Mouse (Mus musculus) layer of hippocampus, adult 9-11 months (tissue): ENCODE results near the gene Sec14l1.
A peak's percentile ranks its signal among the peaks of the same experiment; 100 is the strongest.

Source experiments
- DNase-seq: peaks from one replicate; pipeline ENCODE4 v3.0.0; 2022

Gene Sec14l1

DNA sequence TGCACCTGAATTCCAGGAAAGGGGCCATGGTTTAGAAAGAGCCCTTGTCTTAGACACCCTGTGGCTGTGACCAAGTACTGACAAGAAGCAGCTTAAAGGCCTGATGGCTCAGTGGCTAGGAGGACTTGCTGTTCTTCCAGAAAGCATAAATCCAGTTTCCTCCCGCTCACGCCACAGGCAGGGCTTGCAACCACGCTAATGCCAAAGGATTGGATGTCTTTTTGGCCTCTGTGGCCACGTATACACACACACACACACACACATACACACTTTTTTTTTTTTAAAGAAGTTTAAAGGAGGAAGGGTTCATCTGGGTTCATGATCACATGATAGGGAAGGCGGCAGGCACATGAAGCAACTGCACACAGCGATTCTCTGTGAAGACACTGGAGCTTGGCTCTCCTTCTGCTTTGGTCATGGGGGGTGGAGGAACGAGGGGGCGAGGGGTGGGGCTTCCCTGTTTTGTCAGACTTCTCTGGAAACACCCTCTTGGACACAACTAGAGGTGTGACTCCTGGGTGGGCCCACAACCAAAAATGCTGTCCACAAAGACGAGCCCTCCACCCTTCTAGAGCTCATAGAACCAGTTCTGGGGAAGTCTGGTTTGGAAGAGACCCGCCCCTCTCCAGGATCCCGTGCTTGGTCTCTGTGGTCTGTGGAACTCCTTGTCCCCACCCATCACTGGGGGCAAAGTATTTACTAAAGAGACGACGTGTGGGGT lies 26.5 kb upstream of the Sec14l1 start:
- DNase-seq, result no peak

DNA sequence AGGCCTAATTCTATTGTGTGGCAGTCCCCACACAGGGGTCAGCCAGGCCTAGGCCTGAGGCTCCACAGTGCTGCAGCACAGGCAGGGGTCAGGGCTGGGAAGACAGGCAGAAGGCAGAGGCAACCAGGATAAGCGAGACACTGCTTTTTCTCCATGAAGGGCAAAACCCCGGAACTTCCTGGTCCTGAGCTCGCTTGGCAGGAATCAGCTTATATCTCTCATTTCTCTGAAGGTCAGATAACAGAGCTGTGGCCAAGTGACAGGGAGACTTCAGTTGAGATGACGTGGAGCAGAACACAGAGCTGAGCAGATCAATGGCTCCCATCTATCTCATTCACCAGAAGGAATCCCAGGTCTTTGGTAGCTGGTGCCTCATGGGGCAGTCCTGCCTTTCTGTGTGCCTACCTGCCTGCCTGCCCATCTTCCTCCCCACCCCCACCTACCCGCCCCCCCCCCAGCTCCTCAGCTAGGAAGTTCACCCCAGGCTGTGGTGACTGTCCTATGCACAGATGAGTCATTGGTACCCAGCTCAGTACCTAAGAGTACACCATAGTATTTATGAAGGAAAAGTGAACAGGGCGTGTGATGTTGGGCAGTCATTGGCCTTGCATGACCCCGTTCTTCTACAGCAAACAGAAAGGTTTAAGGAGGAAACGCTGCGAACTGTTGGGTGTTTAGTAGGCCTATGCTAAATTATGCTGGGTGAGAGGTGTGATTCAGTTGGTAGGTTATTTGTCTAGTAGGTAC lies 25.1 kb upstream of the Sec14l1 start:
- no peak for DNase-seq

DNA sequence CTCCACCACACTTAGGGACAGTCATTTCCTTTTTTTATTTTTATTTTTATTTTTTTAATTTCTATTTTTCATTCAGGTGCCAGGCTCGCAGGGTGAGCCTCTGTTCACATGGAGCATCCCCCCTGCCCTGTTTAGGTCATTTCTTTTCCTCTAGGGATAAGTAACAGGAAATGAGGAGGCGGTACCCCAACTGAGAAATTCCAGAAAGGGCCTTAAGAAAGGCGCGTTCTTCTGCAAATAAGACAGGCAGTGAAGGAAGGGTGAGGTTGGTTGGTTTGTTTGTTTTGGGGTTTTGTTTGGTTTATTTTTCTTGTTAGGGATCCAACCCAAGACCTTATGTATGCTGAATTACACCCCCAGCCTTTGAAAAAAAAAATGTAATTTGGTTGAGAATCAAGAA lies 23.6 kb upstream of the Sec14l1 start:
- no peak for DNase-seq

DNA sequence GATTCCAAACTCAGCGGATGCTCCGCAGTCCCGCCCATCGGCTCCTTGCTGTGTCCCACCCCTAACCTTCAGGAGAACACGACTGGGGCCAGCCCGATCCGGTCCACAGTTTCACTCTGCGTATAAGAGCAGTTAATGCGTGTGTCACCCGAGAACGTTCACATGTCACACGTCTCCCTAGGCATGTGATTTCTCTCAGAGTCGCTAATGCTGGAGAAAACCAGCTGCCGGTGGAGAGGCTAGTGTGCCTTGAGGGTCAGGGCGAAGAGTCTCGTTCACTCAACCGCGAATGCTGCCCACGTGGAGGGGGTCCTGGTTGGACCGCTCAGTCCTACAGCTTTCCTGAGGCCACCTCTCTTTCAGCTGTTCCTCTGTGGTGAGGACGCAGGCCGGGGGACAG lies 23.1 kb upstream of the Sec14l1 start:
- DNase-seq, result no peak

DNA sequence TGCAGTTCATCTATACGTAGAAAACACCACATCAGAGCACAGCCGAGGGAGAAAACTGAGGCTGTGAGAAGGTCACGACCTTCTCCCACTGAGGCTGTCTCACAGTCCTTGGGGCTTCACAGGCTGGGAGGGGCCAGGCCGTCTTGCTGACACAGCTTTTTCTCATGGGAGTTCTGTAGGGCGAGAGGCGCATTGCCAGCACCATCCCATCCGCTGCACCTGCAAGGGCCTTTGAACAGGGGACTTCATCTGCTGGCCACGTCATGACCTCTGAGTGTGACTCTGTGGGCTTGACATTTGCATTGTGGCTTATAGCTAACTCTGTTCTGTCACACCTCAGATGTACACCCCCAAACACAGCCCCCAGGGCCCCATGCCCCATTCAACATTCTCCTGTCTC lies 22.3 kb upstream of the Sec14l1 start:
- DNase-seq, result no peak

DNA sequence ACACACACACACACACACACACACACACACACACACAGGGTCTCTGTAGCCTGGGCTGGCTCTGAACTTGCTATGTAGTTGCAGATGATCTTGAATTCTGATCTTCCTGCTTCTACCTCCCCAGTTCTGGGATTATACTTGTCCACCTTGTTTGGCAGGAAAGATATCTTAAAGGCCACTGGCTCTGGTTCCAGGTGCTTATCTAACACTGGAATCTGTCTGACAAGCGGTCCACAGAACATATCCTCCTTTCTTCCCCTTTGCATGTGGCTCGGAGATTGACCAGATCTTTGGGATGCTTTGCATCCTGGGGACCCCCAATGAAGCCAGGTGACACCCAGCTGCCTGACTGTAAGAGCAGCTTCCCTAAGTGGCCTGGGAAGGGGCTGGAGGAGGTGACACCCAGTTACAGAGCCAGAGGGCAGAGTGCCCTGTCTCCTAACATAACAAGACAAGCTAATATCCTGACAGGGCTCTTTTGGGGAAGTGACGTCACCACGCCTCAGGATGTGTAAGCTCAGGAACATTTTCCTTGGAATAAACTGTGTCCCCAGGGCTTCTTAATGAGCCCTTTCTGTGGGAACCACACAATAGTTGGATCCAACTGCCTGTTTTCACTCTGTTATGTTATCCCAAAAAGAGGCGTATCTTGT lies 20.9 kb upstream of the Sec14l1 start:
- no peak for DNase-seq

DNA sequence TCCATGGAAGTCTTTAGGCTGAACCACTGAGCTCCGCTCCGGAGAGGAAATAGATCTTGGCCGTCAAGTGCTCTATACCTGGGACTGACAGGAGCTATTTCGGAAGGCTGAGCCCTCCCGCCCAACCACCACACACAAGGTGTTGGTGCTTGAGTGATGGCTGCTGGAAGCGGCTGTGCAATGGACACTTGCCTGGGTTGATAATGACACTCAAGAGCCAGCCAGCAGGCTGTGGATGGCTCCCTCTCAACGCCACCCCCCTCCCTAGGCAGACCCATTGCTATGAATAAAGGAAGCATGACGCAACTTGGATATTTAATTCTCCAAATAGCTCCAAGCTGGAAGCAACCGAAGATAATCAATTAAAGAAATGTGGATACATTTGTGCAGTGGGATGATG lies 20.3 kb upstream of the Sec14l1 start:
- DNase-seq, result no peak

DNA sequence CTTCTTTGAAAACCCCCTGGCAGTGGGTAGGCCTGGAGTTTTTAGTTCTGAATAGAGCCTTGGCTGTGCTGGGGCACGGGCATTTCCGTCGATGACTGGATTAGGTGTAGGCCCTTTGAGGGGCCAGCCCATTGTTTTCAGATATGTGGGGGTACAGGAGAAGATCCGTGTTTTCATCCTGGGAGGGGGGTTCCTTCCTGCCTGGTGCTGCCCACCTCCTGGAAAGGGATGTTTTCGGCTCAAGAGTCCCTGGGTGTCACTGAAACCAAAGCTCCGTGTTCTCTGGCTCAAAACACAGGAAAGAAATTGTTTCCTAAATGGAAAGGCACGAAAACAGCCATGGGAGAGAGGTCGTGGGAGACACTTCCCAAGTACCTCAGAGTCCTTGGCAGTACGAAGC lies 17.9 kb upstream of the Sec14l1 start:
- no peak for DNase-seq

DNA sequence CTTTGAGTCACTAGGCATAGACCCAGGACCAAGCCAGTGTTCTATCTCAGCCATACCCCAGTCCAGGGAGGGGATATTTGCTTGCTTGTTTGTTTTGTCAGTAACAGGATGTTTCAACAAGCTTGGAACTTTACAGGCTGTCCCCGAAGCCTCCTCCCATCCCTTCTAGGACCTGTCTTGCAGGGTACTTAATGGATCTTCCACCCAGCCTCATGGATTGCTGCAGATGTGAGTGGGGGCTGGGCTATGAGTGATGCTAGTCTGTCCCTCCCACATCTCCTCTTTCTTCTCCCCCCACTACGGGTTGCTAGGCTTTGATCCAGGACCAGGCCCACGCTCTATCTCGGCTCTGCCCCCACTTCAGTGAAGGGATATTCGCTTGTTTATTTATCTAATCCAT lies 16.8 kb upstream of the Sec14l1 start:
- peak; percentile 56 for DNase-seq

DNA sequence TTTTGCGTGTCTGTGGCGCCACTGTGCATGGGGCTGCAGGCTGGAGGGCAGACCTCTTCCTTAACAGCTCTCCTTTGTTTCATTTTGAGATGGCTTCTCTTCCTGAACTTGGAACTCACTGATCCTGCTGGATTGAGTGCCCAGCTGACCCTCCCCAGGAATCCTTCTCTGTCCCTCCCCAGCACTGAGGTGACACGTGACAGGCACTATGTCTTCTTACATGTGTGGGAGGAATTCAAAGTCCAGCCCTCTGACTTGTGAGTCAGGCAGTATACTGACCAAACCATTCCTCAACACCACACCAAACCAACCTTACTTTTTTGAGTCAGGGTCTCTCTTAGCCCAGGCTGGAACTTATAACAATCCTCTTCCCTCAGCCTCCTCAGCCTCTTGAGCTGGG lies 16.2 kb upstream of the Sec14l1 start:
- DNase-seq, result no peak

DNA sequence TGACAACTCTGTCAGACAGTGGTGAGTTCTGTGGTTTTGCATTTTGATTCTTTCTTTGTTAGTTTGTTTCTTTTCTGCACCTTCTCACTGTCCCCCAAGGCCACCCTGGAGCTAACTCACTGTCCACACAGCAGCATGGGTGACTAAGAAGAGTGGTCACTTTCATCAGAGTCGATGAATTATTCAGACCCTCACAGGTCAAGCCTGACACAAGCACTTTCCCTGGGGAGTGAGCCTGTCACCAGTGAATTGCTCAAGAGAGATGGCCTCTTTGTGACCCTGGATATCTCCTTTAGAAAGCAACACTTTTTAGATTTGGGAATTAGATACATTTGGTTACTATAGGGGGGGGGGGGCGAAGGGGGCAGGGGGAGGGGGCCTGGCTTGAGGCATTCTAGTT lies 15.6 kb upstream of the Sec14l1 start:
- DNase-seq, result no peak

DNA sequence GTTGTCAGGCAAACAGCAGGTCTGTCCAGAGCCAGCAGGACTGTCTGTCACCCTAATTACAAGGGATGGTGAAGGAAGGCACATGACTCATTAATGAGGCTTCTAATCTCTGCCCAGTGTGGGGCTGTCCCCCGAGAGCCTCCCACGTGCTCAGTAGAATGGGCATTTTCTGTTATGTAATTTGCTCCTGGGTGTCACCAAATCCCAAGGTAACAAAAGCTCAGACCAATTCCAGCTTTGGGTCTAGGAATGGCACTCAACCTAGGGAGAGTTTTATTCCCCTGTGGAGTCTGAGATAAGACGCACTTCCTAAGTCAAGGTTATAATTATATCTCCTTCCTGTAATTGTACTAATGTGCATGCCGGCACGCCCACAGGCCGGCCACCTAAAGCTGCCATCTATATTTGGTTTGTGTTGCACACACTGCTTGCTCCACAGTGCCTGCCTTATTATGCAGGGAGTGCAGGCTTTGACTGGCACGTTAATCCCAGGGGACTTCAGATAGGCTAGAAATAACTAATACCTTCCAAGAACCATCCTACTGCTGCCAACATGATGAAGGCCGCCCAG lies 13.5 kb upstream of the Sec14l1 start:
- no peak for DNase-seq

DNA sequence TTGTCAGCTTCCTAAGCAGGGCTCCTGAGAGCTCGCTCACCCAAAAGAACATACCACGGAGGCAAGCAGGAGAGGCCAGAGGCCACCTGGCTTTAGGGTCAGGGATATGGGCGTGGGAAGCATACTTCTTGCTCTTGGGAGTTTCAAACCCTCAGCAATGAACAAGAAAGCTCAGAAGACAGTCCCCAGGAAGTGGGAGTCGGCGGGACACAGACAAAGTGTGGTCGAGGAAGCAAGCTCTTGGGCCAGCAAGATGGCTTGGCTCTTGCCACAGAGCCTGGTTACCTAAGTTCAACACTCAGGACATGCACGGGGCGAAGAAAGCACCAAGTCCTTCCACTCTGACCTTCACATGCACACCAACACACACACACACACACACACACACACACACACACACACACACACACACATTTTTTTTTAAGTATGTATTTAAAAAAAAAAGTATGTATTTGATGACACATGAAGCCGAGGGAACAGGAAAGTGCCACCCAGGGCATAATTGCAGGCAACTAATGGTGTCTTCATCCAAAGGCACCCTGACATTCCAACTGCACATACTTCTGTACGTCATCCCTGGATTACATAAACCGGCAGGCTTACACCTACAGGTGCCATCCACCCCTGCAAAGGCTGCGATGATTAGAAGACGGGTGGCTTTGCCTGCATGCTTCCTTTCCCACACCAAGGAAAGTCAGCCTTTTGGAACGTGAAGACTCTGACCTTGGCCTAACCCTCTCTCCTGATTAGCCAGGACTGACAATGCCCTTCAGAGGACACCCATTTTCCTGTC lies 12.8 kb upstream of the Sec14l1 start:
- no peak for DNase-seq

DNA sequence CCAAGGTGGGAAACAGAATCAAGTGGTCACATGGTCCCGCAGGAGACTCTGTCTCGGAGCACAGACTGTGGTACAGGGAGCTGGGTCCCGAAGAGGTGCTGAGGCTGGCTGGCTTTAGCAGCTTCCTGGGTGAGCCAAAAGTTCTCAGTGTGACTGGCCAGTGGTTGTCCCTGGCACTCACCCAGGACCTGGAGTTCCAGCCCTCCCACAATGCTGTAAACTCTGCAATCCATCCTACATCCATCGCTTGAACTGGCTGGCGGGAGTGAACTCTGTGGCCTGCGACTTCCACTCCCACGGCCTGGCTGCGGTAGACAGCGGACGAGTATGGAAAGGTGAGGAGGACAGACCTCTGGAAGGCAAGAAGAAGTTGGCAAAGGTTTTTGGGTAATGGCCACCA lies 11.4 kb upstream of the Sec14l1 start:
- no peak for DNase-seq

DNA sequence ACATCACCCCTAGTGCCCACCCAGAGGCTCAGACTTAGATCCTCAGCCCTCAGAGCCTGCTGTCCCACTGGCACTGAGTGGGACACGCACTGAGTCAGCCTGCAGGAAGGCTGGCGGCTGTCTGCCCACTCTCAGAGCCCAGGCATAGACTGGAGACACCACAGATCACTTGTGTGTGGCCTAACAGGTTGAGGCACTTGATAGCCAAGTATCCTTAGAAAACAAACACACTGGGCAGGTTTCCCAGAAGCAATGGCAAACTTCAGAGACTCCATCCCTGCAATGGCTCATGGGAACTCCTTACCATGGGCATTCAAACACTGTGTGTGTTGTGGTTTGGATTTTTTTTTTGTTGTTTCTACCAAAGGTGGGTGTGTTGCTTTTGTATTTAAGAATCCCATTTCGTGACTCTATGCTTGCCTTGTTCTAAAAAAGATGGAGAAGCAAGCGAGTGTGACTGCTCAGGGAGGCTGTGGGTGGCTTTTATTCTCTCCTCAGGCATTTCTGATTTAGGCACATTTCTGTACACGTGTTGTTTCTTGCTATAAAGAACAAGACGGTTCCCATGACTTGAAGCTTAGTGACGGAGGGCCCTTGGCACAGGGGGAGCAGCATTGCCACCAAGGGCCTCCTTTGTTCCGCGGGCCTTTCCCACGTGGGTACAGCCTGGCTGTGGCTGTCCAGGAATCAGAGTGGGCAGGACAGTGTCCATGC lies 10.8 kb upstream of the Sec14l1 start:
- no peak for DNase-seq

DNA sequence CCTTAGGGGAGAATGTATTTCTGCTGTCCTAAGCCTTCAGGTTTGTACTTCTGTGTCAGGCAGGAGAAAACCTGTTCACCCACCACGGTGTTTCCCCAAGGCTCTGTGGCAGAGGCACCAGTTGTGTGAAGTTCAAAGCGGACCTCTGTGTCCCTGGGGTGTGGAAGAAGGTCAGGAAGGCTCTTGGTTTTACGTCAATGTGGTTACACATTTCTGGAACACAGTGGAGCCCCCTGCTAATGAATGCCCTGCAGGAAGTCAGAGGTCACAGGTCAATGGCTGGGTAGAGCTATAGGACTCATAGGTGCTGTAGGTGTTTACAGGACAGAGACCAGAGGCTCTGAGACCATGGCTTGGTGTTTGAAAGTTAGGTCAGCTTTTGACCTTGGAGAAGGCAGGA lies 9.7 kb upstream of the Sec14l1 start:
- DNase-seq, result no peak

DNA sequence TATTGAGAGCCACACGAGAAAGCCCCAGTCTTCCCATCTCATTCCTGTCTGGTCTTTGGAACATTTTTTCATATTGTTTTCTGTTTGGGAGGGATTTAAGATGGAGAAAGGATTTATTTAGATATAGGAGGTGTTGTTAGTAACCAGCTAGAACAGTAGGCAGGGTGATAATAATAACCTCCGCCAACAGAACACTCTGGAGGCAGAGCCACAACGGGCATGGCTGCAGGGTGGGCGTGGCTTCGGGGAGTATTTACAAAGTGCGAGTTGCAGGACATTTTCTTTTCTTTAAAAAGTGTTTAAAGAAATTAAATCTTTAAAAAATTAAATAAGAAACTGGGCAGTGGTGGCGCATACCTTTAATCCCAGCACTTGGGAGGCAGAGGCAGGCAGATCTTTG lies 9.1 kb upstream of the Sec14l1 start:
- DNase-seq, result no peak

DNA sequence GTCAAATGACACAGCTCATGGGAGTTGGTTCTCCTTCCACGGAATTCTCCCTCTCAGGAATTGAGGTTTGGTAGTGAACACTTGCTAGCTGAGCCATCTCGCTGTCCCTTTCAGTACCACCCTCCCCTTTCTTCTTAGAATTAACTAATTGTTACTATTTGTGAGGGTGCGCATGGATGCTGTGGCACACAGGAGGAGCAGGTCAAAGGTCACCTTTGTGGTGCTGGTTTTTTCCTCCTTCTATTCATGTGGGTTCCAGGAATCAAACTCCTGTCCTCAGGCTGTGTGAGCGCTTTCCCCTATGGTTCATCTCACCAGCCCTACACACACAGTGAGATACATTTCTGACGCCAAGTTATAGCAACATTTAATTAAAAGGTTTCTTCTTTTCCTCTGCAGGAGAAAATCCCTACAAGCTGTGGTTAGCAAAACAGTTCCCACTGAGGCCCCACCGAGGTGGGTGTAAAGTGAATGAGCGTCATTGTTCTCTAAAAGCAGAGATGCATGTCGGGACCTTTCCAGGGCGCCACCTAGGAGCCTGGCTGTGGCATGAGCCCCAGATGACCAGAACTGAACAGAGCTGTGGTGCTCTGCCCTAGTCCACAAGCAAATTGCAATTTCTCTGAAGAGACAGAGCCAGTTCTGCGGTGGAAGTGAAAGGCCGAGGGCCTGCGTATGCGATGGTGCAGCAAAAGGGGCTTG lies 8.2 kb upstream of the Sec14l1 start:
- no peak for DNase-seq

DNA sequence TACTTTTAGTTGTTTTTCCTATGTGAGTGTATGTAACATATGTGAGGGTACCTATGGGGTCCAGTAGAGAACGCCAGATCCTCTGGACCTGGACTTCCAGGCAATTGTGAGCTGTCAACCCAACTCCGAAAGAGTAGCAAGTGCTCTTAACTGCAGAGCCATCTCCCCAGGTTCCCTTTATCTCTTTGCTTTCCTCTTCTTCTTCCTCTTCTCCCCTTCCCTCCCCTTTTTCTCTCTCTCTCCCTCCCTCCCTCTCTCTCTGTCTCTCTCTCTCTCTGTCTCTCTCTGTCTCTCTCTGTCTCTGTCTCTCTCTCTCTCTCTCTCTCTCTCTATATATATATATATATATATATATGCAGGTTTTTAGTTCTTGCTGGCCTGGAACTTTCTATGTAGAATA lies 7.1 kb upstream of the Sec14l1 start:
- no peak for DNase-seq

DNA sequence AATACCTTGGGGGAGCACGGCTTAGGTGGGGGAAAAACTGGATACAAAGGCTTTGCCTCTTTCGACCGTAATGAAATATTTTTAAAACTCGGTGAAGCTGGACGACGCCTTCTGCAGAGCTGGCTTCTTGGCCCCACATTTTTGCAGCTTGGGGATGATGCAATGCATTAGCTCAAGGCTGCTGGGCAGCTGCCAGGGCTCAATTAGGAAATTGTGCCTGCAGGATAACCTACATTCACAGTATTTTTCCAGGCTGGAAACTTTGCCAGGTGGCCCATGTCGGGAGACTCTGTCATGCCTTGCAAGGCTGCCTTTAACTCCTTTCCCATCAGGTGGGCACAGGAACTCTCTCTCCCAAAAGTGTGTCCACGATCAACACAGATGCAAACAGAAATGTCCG lies 6.4 kb upstream of the Sec14l1 start:
- DNase-seq, result peak; percentile 63

DNA sequence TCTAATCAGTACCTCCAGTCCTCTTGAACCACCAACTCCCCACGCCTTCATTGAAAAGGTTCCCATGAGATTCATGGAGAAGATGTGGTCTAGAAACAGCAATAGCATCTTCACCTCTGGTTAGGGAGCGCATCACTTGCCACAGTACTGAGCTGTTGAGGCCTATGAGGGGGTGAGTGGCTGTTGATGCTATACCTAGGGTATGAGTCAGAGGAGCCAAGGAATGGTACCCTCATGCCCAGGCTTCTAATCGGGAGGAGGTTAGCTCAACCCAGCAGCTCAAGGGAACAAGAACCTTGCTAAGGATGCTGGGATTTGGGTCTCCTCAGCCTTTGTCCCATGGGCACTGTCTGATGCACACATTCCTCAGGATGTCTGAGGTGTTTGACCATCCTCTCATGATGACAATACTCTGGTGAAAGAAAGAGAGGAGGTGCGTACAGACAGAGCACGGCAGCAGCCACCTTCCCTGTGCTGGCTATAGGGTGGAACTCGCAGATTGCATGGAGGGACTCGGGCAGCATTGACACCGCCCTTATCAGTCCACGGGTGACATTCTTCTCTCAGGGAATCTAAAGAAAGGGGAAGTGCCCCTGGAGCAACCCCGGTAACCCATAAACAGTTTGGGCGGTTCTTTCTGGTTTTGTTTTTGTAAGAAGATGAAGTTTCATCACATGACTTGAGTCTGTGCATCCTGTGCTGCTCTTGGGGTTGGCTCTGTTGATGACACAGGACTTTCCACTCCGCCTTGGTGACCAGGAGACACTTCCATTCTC lies 5.6 kb upstream of the Sec14l1 start:
- DNase-seq, result no peak
